ENCODE assay signal across 21 mouse cellular contexts in genomic region chr11:87460566-87460965, GRCm38 (mm10). TPM values are rescaled to one million over a fixed set of nuclear protein-coding genes. Genes with fewer than 3 reads are reported as not detected.
DNase-seq lines count a peak whose midpoint lies in the region; ATAC-seq and TF ChIP-seq lines count a peak whose summit lies in the region.
"Had no signal": no experiment of that assay in that cellular context is flagged by ENCODE, and none has a peak within 500 bp of the region (broad histone marks: within the 10 kb centered on the region; RNA-seq: fewer than 3 reads in every experiment).

No protein-coding gene starts in this region.

- H3K36me3 ChIP-seq in megakaryocyte, embryonic 14.5 days (replicated peaks; ENCODE audit: low read length), result no peaks in the 10 kb centered on the region
- peaks cover 0 to 18% of the 10 kb centered on the region in 2 experiments; a peak in 2 of 4 replicates for H3K36me3 ChIP-seq in MEL (ENCODE audit: control insufficient read depth in 1 of 2, insufficient read depth in 2 of 2, low read length in 2 of 2)
- H3K36me3 ChIP-seq in neural tube, embryonic 15.5 days, result no peaks in the 10 kb centered on the region
- H3K36me3 ChIP-seq: embryonic facial prominence, embryonic 10.5 days; embryonic facial prominence, embryonic 12.5 days; forebrain, embryonic 15.5 days had no signal

- H3K9ac ChIP-seq in MEL (ENCODE audit: control insufficient read depth, low read depth, low read length, poor library complexity, severe bottlenecking), result no peak overlapping the region
- no peak overlapping the region for H3K9ac ChIP-seq in neural tube, embryonic 15.5 days (replicated peaks)
- H3K9ac ChIP-seq: embryonic facial prominence, embryonic 12.5 days; forebrain, embryonic 13.5 days; forebrain, embryonic 15.5 days; forebrain, postnatal 0 days had no signal

- H3K4me3 ChIP-seq in megakaryocyte, embryonic 14.5 days (replicated peaks), result peak overlapping the region; percentile 14
- no peak overlapping the region for H3K4me3 ChIP-seq in MEL (ENCODE audit: control insufficient read depth in 1 of 2, insufficient read depth in 1 of 2, low read depth in 2 of 2, low read length in 2 of 2)
- no peak overlapping the region for H3K4me3 ChIP-seq in neural tube, embryonic 15.5 days (replicated peaks)
- H3K4me3 ChIP-seq: embryonic facial prominence, embryonic 10.5 days; embryonic facial prominence, embryonic 12.5 days; forebrain, embryonic 13.5 days; forebrain, embryonic 15.5 days had no signal

- no peaks in the 10 kb centered on the region for H3K79me2 ChIP-seq in MEL (ENCODE audit: control insufficient read depth, insufficient read depth, low read length, poor library complexity)

- H3K27me3 ChIP-seq in megakaryocyte, embryonic 14.5 days (replicated peaks), result no peaks in the 10 kb centered on the region
- no peaks in the 10 kb centered on the region for H3K27me3 ChIP-seq in MEL (ENCODE audit: control insufficient read depth in 1 of 2, insufficient read depth in 2 of 2, low read length in 2 of 2)
- no peaks in the 10 kb centered on the region for H3K27me3 ChIP-seq in neural tube, embryonic 15.5 days (replicated peaks)
- H3K27me3 ChIP-seq: embryonic facial prominence, embryonic 12.5 days; forebrain, embryonic 13.5 days; forebrain, embryonic 15.5 days; Patski had no signal

- no peak for TF ChIP-seq EP300 in MEL (IDR thresholded peaks at IDR 0.05; ENCODE audit: low read depth in 1 of 2, low read length in 2 of 2)

- no peak overlapping the region for H3K27ac ChIP-seq in MEL (ENCODE audit: control insufficient read depth, low read depth, low read length)
- no peak overlapping the region for H3K27ac ChIP-seq in neural tube, embryonic 15.5 days (replicated peaks)
- H3K27ac ChIP-seq: embryonic facial prominence, embryonic 10.5 days; embryonic facial prominence, embryonic 12.5 days; forebrain, embryonic 13.5 days; forebrain, embryonic 15.5 days had no signal

- H3K4me2 ChIP-seq in neural tube, embryonic 15.5 days, result no peak overlapping the region
- H3K4me2 ChIP-seq: embryonic facial prominence, embryonic 12.5 days; forebrain, embryonic 13.5 days; forebrain, embryonic 15.5 days had no signal

- DNase-seq in heart, adult 11 months, result peak; percentile 87
- DNase-seq in heart, postnatal 4 days, result no peak
- DNase-seq in MEL (ENCODE audit: low read depth, low spot score), result peak; percentile 14
- DNase-seq: adrenal gland, adult 8-10 months; adrenal gland, postnatal 14 days; adrenal gland, postnatal 36 days; cerebellum, adult 11-12 months; cerebellum, adult 8-10 months; cerebellum, postnatal 10 days; cerebellum, postnatal 25 days; forebrain, postnatal 0 days had no signal

- 91% methylated on average over 6 of the region's 6 CpGs for WGBS in neural tube, embryonic 15.5 days

- TF ChIP-seq CTCF in MEL (IDR thresholded peaks at IDR 0.05 in 2 of 3, conservative IDR thresholded peaks at IDR 0.05 in 1 of 3; ENCODE audit: control insufficient read depth in 1 of 3, insufficient read depth in 1 of 3, low read depth in 2 of 3, low read length in 3 of 3, poor library complexity in 1 of 3, severe bottlenecking in 1 of 3), result no peak

- ATAC-seq in megakaryocyte, adult 5-6 weeks (ENCODE audit: poor library complexity, severe bottlenecking), result no peak
- ATAC-seq in neural tube, embryonic 15.5 days (ENCODE audit: low FRiP score), result no peak
- ATAC-seq: activated CD4-positive, CD25-positive, alpha-beta regulatory T cell, adult 4 months; forebrain, embryonic 13.5 days; forebrain, embryonic 15.5 days; forebrain, postnatal 0 days; Patski had no signal

- TF ChIP-seq POLR2A in MEL (IDR thresholded peaks at IDR 0.05; ENCODE audit: control insufficient read depth in 1 of 2, insufficient read depth in 1 of 2, low read depth in 1 of 2, low read length in 2 of 2, poor library complexity in 1 of 2), result no peak

- peaks cover 29% of the 10 kb centered on the region for H3K4me1 ChIP-seq in megakaryocyte, embryonic 14.5 days
- H3K4me1 ChIP-seq in MEL (ENCODE audit: control insufficient read depth in 1 of 2, insufficient read depth in 2 of 2, low read length in 2 of 2), result peaks cover 5 to 13% of the 10 kb centered on the region in 2 experiments; a peak in 3 of 4 replicates
- H3K4me1 ChIP-seq in neural tube, embryonic 15.5 days, result peaks cover 6% of the 10 kb centered on the region; the same call in 1 of the 2 replicates
- H3K4me1 ChIP-seq: embryonic facial prominence, embryonic 10.5 days; embryonic facial prominence, embryonic 12.5 days had no signal

- TF ChIP-seq RAD21 in MEL (IDR thresholded peaks at IDR 0.05; ENCODE audit: low read depth, low read length), result no peak

- H3K9me3 ChIP-seq in megakaryocyte, embryonic 14.5 days, result no peaks in the 10 kb centered on the region
- H3K9me3 ChIP-seq in MEL (replicated peaks; ENCODE audit: insufficient read depth, low read length), result no peaks in the 10 kb centered on the region
- H3K9me3 ChIP-seq in neural tube, embryonic 15.5 days (replicated peaks), result no peaks in the 10 kb centered on the region
- H3K9me3 ChIP-seq: embryonic facial prominence, embryonic 10.5 days; embryonic facial prominence, embryonic 12.5 days; forebrain, embryonic 13.5 days; forebrain, embryonic 15.5 days had no signal

TF ChIP-seq in MEL, 35 proteins besides CTCF, POLR2A, EP300 and RAD21:
- TF ChIP-seq GABPA (IDR thresholded peaks at IDR 0.05; ENCODE audit: low read depth, low read length), result no peak
- no peak for TF ChIP-seq MAFK (IDR thresholded peaks at IDR 0.05; ENCODE audit: borderline replicate concordance, low read depth, low read length)
- no peak for TF ChIP-seq CHD1 (IDR thresholded peaks at IDR 0.05; ENCODE audit: low read depth, low read length)
- TF ChIP-seq ZKSCAN1 (IDR thresholded peaks at IDR 0.05; ENCODE audit: low read depth, low read length), result no peak
- TF ChIP-seq NELFE (IDR thresholded peaks at IDR 0.05; ENCODE audit: low read depth, low read length), result no peak
- TF ChIP-seq TAL1 (IDR thresholded peaks at IDR 0.05; ENCODE audit: low read length), result no peak
- TF ChIP-seq ZC3H11A (IDR thresholded peaks at IDR 0.05; ENCODE audit: low read depth, low read length), result no peak
- TF ChIP-seq ZMIZ1 (IDR thresholded peaks at IDR 0.05; ENCODE audit: low read depth, low read length), result no peak
- TF ChIP-seq HCFC1 (IDR thresholded peaks at IDR 0.05; ENCODE audit: low read depth, low read length), result no peak
- no peak for TF ChIP-seq CHD2 (IDR thresholded peaks at IDR 0.05; ENCODE audit: low read length)
- no peak for TF ChIP-seq BHLHE40 (IDR thresholded peaks at IDR 0.05; ENCODE audit: borderline replicate concordance, low read depth, low read length)
- no peak for TF ChIP-seq E2F4 (IDR thresholded peaks at IDR 0.05; ENCODE audit: borderline replicate concordance, low read depth, low read length)
TF ChIP-seq in MEL: peak in this region for 0.

RNA-seq across cellular contexts. Expression of gene Tex14, which starts 55.7 kb away (rescaled TPM):
- not detected for total RNA-seq in heart, postnatal 4 days (2021)
- polyA plus RNA-seq in megakaryocyte, embryonic 14.5 days (2012; ENCODE audit: insufficient read depth, low replicate concordance), result not detected in 2 replicates
- 0.13 and 0.43 TPM in 2 replicates for total RNA-seq in megakaryocyte, adult 5-6 weeks (2015)
- total RNA-seq in megakaryocyte, adult 5-6 weeks (2017), result 0.15 and 1.1 TPM in 2 replicates
- total RNA-seq in MEL (2012; rRNA removed), result 0.23 and 0.42 TPM in 2 replicates
- under 1 TPM in 1 of 2 experiments, not detected in 1; 0.42 TPM for polyA plus RNA-seq in MEL (2012; ENCODE audit: insufficient read depth in 1 of 2, insufficient read length in 2 of 2, low read depth in 1 of 2, low replicate concordance in 2 of 2, missing spikeins in 1 of 2)
- 0.86 and 0.92 TPM in 2 replicates for polyA plus RNA-seq in neural tube, embryonic 15.5 days (2015; fragmentation: Nextera tagmentation; extraction: Ambion mirVana)
- polyA plus RNA-seq: C2C12; embryonic facial prominence, embryonic 10.5 days; forebrain, embryonic 15.5 days had no signal

RNA-seq across cellular contexts. Expression of gene Rad51c, which starts 55.8 kb away (rescaled TPM):
- 10 to 100 TPM; 10.5 to 11.1 TPM for total RNA-seq in heart, postnatal 4 days (2021)
- polyA plus RNA-seq in megakaryocyte, embryonic 14.5 days (2012; ENCODE audit: insufficient read depth, low replicate concordance), result 0.22 TPM in 1 of 2 replicates, not detected in the other
- 4.6 and 4.8 TPM in 2 replicates for total RNA-seq in megakaryocyte, adult 5-6 weeks (2015)
- total RNA-seq in megakaryocyte, adult 5-6 weeks (2017), result 5.2 and 5.7 TPM in 2 replicates
- total RNA-seq in MEL (2012; rRNA removed), result 1.5 and 2.5 TPM in 2 replicates
- 1 to 10 TPM in 1 of 2 experiments, not detected in 1; 1.9 TPM for polyA plus RNA-seq in MEL (2012; ENCODE audit: insufficient read depth in 1 of 2, insufficient read length in 2 of 2, low read depth in 1 of 2, low replicate concordance in 2 of 2, missing spikeins in 1 of 2)
- 4.0 and 5.7 TPM in 2 replicates for polyA plus RNA-seq in neural tube, embryonic 15.5 days (2015; fragmentation: Nextera tagmentation; extraction: Ambion mirVana)
